Mouse (Mus musculus) hindbrain, postnatal 0 days (tissue): Measurements from ENCODE around the gene Zcchc14. TPM values are rescaled to one million over a fixed set of nuclear protein-coding genes. Genes with fewer than 3 reads are reported as not detected.

ENCODE experiments used
- ATAC-seq: fragments of 200-750 bp; cut with Nextera tagmentation; 2 replicates; pipeline ENCODE4 v1.8.0; 2017; ENCODE audit warnings: mild to moderate bottlenecking, moderate TSS enrichment, moderate library complexity
- DNase-seq: peaks from one replicate; pipeline ENCODE4 v3.0.0-alpha.2; 2015; ENCODE audit warnings: low spot score
- H3K27ac ChIP-seq: fragments of 300-500 bp; sonication (generic); 2 replicates; pipeline ENCODE4 v1.5.1; 2014; ENCODE audit warnings: mild to moderate bottlenecking
- H3K27me3 ChIP-seq: fragments of 300-500 bp; sonication (generic); 2 replicates; pipeline ENCODE4 v1.6.1; 2014; ENCODE audit warnings: low read length, mixed read lengths; ENCODE audit not compliant: insufficient read depth
- H3K36me3 ChIP-seq: fragments of 300-500 bp; sonication (generic); 2 replicates; pipeline ENCODE4 v1.6.1; 2014; ENCODE audit warnings: low read length, mixed read lengths; ENCODE audit not compliant: insufficient read depth
- H3K4me1 ChIP-seq: fragments of 300-500 bp; sonication (generic); 2 replicates; pipeline ENCODE4 v1.6.1; 2014; ENCODE audit warnings: antibody characterized with exemption, low read length, mixed read lengths; ENCODE audit not compliant: insufficient read depth
- H3K4me2 ChIP-seq: fragments of 300-500 bp; sonication (generic); 2 replicates; pipeline ENCODE4 v1.6.1; 2014; ENCODE audit warnings: low read depth, mild to moderate bottlenecking, low read length, moderate library complexity, mixed read lengths
- H3K4me3 ChIP-seq: fragments of 300-500 bp; sonication (generic); 2 replicates; pipeline ENCODE4 v1.5.1; 2014; ENCODE audit warnings: low read length
- H3K9ac ChIP-seq: fragments of 300-500 bp; sonication (generic); replicated peaks from 2 replicates; pipeline ENCODE4 v1.6.1; 2014; ENCODE audit warnings: mild to moderate bottlenecking, low read length, moderate library complexity, mixed read lengths
- H3K9me3 ChIP-seq: fragments of 300-500 bp; sonication (generic); 2 replicates; pipeline ENCODE4 v1.6.1; 2016; ENCODE audit warnings: low read length, mixed read lengths
- CTCF ChIP-seq: IDR thresholded peaks from 2 replicates; pipeline ENCODE4 v1.5.1; 2016; ENCODE audit warnings: antibody characterized with exemption, control low read depth, low read depth
- WGBS: fragments of 180-500 bp; shearing (Covaris S2); extraction: QIAGEN DNeasy Blood & Tissue Kit; methylation state at CpG from one replicate; pipeline ENCODE4 v1.1.7; 2014; 5-methylcytosine and 5-hydroxymethylcytosine counted together
- polyA plus RNA-seq: library from polyadenylated mRNA; unstranded; fragments of >200 nt; fragmentation: Nextera tagmentation; extraction: Ambion mirVana; gene quantifications from 2 replicates; pipeline ENCODE4 v1.2.1, GENCODE M21; 2015
- total RNA-seq: library from RNA; depleted of rRNA; stranded (reverse); fragments of >200 nt; gene quantifications from 2 replicates; pipeline ENCODE4 v1.2.3, GENCODE M21; 2014; rRNA removed

Gene Zcchc14
- total RNA-seq (66.4 and 66.5 TPM in 2 replicates), polyA plus RNA-seq (13.9 and 14.3 TPM in 2 replicates)

DNA sequence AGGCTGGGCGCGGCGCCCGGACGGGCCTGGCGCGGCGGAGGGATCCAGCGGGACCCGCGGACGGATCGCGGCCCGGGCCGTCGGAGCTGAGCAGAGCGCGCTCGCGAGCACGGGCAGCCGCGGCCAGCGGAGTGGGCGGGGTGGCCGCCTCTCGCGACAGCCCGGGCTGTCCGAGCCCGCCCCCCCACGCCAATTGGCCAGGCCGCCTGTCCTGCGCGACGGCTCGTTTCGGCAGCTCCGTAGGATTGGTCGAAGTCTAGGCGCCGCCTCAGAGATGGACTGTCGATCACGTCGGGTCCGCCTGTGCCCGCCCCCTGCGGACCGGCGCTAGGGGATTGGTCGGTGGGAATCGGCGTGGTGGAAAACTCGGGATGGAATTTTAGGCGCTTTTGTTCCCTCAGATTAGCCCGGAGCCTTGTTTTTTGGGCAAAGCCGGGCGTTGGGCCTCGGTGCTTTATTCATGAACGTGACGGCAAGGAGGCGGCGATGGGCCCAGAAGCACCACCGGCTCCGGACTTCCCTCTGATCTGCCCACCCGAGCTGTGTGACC lies at the start of gene Zcchc14:
Zcchc14 (minus strand) TSS at position 128 of the 550 bp plus-strand sequence.
- Histone ChIP-seq H3K4me1 (peaks cover 38% of the 10 kb centered on the region), H3K27ac (peak within 1 kb of the TSS; percentile 99), H3K36me3 (no peaks in the 10 kb centered on the region), H3K9me3 (no peaks in the 10 kb centered on the region), H3K4me3 (peak within 1 kb of the TSS; percentile 81), H3K9ac (peak within 1 kb of the TSS; percentile 89), H3K4me2 (peak within 1 kb of the TSS; percentile 92), H3K27me3 (no peaks in the 10 kb centered on the region)
- 1% methylated on average over 65 of the region's 67 CpGs for WGBS
- DNase-seq (peak; percentile 100), ATAC-seq (peak; percentile 99)
- no peak for TF ChIP-seq CTCF

DNA sequence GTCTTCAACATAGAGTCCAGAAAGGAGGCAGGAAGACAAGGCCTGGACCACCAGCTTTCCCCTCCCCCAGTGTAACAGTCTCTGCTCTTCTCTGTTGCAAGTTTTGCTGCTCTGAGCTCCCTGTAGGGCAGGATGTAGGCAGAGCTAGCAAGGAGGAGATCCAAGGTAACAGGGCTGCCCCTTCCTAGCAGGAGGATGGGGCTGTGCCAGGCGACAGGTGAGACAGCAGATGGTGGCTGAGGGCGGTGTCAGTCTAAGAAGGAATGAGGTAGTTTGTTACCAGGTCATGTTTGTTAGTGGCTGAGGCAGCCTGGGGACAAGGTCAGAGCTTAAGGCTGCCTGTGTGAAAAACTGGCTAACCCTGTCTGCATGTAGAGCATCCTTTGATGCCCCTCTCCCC lies 47.2 kb upstream of the Zcchc14 start:
- no peak for DNase-seq
- WGBS: 100% methylated on average over 2 of the region's 2 CpGs

DNA sequence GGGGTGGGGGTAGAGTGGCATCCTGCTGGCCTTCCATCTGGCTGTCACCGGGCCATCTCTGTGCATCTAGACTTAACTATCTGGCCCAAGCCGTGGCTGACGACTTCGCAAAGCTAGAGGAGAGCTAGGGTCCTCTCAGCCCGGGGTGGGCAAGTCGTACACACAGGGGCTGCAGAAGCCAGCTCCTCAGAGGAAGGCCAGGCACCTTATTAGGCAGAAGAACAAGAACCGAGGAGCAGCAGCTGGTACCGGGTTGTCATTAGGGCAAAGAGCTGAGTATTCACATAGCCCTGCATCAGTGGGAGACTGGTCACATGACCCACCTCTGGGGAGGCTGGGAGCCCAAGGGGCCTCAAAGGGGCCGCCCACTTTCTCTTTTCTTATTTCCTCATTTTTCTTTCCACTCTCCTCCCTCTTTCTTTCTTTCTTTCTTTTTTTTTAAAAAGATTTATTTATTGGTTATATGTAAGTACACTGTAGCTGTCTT lies 46.0 kb upstream of the Zcchc14 start:
- WGBS: 8% methylated on average over 9 of the region's 9 CpGs
- Histone ChIP-seq H3K36me3 (no peaks in the 10 kb centered on the region), H3K9me3 (no peaks in the 10 kb centered on the region), H3K4me3 (no peak overlapping the region), H3K9ac (no peak overlapping the region; the same call in 1 of the 2 replicates), H3K4me1 (peaks cover 11% of the 10 kb centered on the region), H3K4me2 (peak overlapping the region; percentile 40), H3K27me3 (no peaks in the 10 kb centered on the region), H3K27ac (peak overlapping the region; percentile 78; the same call in 1 of the 2 replicates)
- peak; percentile 38; the same call in 1 of the 2 replicates for ATAC-seq
- no peak for TF ChIP-seq CTCF
- peak; percentile 31 for DNase-seq

More for the DNA sequence above, 47.2 kb upstream of the Zcchc14 start:
- no peak for TF ChIP-seq CTCF
- H3K36me3 ChIP-seq: no peaks in the 10 kb centered on the region
- no peak overlapping the region for H3K4me3 ChIP-seq
- ATAC-seq: no peak
- H3K9me3 ChIP-seq: no peaks in the 10 kb centered on the region
- H3K4me1 ChIP-seq: peaks cover 11% of the 10 kb centered on the region
- no peak overlapping the region for H3K4me2 ChIP-seq
- no peaks in the 10 kb centered on the region for H3K27me3 ChIP-seq
- 0 out of 2 replicates have a peak overlapping the region, but pooled peaks have one; percentile 11 for H3K27ac ChIP-seq
- H3K9ac ChIP-seq: no peak overlapping the region

- H3K4me3 ChIP-seq: no peak overlapping the region
- TF ChIP-seq CTCF: no peak
- H3K27me3 ChIP-seq: no peaks in the 10 kb centered on the region
These were observed 45.3 kb upstream of the Zcchc14 start for GRCm38 (mm10) chr8:121697735-121698614.

DNA sequence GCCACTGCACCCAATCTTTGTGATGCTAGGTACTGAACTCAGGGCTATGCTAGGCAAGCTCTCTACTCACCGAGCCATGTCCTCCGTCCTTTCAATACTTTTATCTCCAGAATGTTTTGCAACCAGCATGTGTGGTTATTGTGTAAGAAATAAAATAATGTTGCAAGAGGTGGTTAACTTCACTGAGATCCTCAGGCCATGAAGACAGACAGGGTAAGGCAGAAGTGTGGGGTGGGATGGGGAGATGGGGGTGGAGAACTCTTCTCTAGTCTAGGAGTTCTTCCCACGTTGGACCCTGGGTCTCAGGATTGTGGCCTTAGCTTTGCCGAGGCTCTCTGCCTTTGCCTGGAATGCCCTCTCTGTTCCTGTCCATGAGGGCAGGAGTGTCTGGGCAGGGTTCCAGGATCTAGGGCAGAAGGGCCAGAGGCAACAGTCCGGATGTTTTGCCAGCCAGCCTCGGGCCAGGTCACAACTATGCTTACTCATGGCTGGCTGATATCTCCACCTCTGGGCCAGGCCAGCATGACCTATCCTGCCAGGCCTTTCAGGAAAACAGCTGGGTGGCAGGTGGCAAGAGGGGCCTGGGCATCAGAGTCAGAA lies 43.0 kb upstream of the Zcchc14 start:
- TF ChIP-seq CTCF: no peak
- Histone ChIP-seq H3K36me3 (no peaks in the 10 kb centered on the region), H3K27ac (no peak overlapping the region), H3K9me3 (no peaks in the 10 kb centered on the region), H3K9ac (no peak overlapping the region), H3K4me3 (no peak overlapping the region), H3K27me3 (no peaks in the 10 kb centered on the region), H3K4me2 (no peak overlapping the region), H3K4me1 (peaks cover 11% of the 10 kb centered on the region)
- ATAC-seq (no peak), DNase-seq (no peak)
- 76% methylated on average over 6 of the region's 6 CpGs for WGBS

More at GRCm38 (mm10) chr8:121697735-121698614, 45.3 kb upstream of the Zcchc14 start:
- WGBS: 3% methylated on average over 16 of the region's 17 CpGs
- Histone ChIP-seq H3K9me3 (no peaks in the 10 kb centered on the region), H3K36me3 (no peaks in the 10 kb centered on the region), H3K4me2 (peak overlapping the region; percentile 40), H3K4me1 (peaks cover 11% of the 10 kb centered on the region), H3K9ac (no peak overlapping the region; the same call in 1 of the 2 replicates), H3K27ac (peak overlapping the region; percentile 78)
- ATAC-seq (peak; percentile 56), DNase-seq (peak; percentile 77)

DNA sequence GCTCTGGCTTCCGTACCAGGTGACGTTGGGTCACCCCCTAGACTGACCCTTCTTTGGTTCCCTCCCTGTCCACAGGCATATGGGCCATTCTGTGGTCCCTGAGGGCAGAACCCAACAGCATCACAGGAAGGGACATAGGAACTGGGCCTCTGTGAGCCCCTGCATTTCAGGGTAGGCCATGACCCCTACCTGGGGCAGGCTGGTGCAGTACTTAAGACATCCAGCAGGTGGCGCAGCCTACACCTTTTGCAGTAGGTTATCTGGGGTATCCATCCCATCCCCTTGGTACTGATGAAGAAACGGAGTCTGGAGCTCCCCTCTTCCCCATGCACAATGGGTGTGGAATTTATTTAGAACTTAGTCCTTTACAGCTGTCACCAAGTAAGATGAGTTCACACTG lies 41.8 kb upstream of the Zcchc14 start:
- Histone ChIP-seq H3K27ac (no peak overlapping the region), H3K4me1 (peaks cover 11% of the 10 kb centered on the region), H3K4me3 (no peak overlapping the region), H3K9ac (no peak overlapping the region), H3K9me3 (no peaks in the 10 kb centered on the region), H3K36me3 (no peaks in the 10 kb centered on the region), H3K4me2 (no peak overlapping the region), H3K27me3 (no peaks in the 10 kb centered on the region)
- TF ChIP-seq CTCF: peak; percentile 87
- ATAC-seq: no peak
- DNase-seq: no peak
- 51% methylated on average over 4 of the region's 4 CpGs for WGBS
